Mouse (Mus musculus): ENCODE data around the gene Dpp6. TPM values are rescaled to one million over a fixed set of nuclear protein-coding genes. Genes with fewer than 3 reads are reported as not detected.
"Not testable (repeated sequence)": the region's sequence is repeated elsewhere in the genome, so short reads cannot be mapped to it uniquely, and the experiment has no call there.

Gene Dpp6
- polyA plus RNA-seq, 1 experiment from 2014 or later: 3.7 TPM

- Histone ChIP-seq H3K4me3 (no peak overlapping the region), H3K4me2 (replicated peaks) (no peak overlapping the region), H3K9ac (no peak overlapping the region), H3K9me3 (no peaks in the 10 kb centered on the region), H3K27me3 (no peaks in the 10 kb centered on the region), H3K36me3 (no peaks in the 10 kb centered on the region), H3K4me1 (no peaks in the 10 kb centered on the region), H3K27ac (no peak overlapping the region)
- 0 out of 2 replicates have a peak, but pooled peaks have one; percentile 41 for ATAC-seq (ENCODE audit: insufficient number of reproducible peaks, insufficient read depth, low FRiP score, low TSS enrichment)
- 18% methylated on average over 1 of the region's 1 CpGs for WGBS
Measured at GRCm38 (mm10) chr5:27486138-27486537, 669.1 kb downstream of the Dpp6 start.

DNA sequence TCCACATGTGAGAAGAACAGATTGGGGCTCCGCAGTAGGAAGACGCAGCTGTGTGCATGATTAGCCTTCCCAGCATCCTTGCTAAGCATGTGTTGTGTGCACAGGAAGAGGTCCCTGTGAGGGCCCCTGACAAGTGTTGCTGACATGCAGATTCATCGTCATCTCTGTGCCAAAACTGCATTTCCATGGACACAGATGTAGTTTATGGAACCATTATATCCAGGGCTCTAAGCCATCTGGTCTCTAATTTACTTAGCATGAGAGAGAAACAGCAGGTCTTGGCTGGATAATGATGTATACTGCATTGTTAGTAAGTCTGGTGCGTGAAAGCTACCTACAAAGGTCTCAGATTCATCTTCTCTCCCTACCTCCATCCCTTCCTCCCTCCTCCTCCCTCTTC lies 673.9 kb downstream of the Dpp6 start:
- 78% methylated on average over 4 of the region's 4 CpGs for WGBS
- Histone ChIP-seq H3K27me3 (no peaks in the 10 kb centered on the region), H3K27ac (no peak overlapping the region), H3K9me3 (no peaks in the 10 kb centered on the region), H3K4me3 (no peak overlapping the region), H3K4me1 (no peaks in the 10 kb centered on the region), H3K9ac (no peak overlapping the region), H3K4me2 (replicated peaks) (no peak overlapping the region), H3K36me3 (no peaks in the 10 kb centered on the region)
- ATAC-seq (ENCODE audit: insufficient number of reproducible peaks, insufficient read depth, low FRiP score, low TSS enrichment): no peak

- not testable (repeated sequence) for H3K9ac ChIP-seq; H3K27me3 ChIP-seq; H3K36me3 ChIP-seq; H3K4me1 ChIP-seq; H3K27ac ChIP-seq; H3K9me3 ChIP-seq; H3K4me3 ChIP-seq; H3K4me2 ChIP-seq (replicated peaks); ATAC-seq (ENCODE audit: insufficient number of reproducible peaks, insufficient read depth, low FRiP score, low TSS enrichment)
- WGBS: 73% methylated on average over 1 of the region's 1 CpGs
Measured at GRCm38 (mm10) chr5:27501338-27501737, 684.3 kb downstream of the Dpp6 start, which contains the start of gene Speer4b. Gene Speer4b, minus strand, starts transcription at chr5:27501438.

- Histone ChIP-seq H3K36me3 (no peaks in the 10 kb centered on the region), H3K27ac (no peak overlapping the region), H3K4me2 (replicated peaks) (no peak overlapping the region), H3K4me3 (no peak overlapping the region), H3K27me3 (no peaks in the 10 kb centered on the region), H3K4me1 (no peaks in the 10 kb centered on the region), H3K9me3 (no peaks in the 10 kb centered on the region), H3K9ac (no peak overlapping the region)
- no peak for ATAC-seq (ENCODE audit: insufficient number of reproducible peaks, insufficient read depth, low FRiP score, low TSS enrichment)
Measured at GRCm38 (mm10) chr5:27518716-27519115, 701.7 kb downstream of the Dpp6 start.

- H3K4me3 ChIP-seq: no peak overlapping the region
- H3K9ac ChIP-seq: no peak overlapping the region
- no peaks in the 10 kb centered on the region for H3K27me3 ChIP-seq
- H3K4me1 ChIP-seq: no peaks in the 10 kb centered on the region
- no peak overlapping the region for H3K27ac ChIP-seq
- H3K36me3 ChIP-seq: no peaks in the 10 kb centered on the region
- 83% methylated on average over 1 of the region's 1 CpGs for WGBS
- ATAC-seq (ENCODE audit: insufficient number of reproducible peaks, insufficient read depth, low FRiP score, low TSS enrichment): no peak
- no peak overlapping the region for H3K4me2 ChIP-seq (replicated peaks)
- H3K9me3 ChIP-seq: 0 out of 2 replicates have a peak, but pooled peaks cover 3% of the 10 kb centered on the region
Measured at GRCm38 (mm10) chr5:27526906-27527305, 709.9 kb downstream of the Dpp6 start.

DNA sequence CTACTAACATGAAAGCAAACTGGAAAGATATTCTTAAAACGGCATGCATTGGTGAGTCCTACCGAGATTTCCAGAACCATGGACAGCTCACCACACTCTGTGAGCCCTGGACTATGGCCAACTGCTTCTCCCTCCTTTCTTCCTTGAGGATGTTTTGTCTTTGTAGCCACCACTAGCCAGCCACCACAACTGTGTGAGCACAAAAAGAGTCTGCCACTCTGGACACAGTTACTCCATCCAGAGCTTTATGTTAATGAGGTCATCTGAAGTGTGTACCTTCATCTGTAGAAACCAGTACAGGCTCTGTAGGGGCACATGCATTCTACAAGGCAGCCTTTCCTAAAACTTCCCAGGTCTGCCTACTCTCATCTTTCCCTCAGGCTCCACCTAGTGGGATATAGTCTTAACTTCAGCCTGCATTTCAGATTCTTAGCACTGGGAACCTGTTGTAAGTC lies 727.8 kb downstream of the Dpp6 start:
- Histone ChIP-seq H3K27ac (no peak overlapping the region), H3K4me1 (no peaks in the 10 kb centered on the region), H3K9me3 (no peaks in the 10 kb centered on the region), H3K36me3 (no peaks in the 10 kb centered on the region), H3K4me3 (no peak overlapping the region), H3K4me2 (replicated peaks) (no peak overlapping the region), H3K27me3 (no peaks in the 10 kb centered on the region), H3K9ac (no peak overlapping the region)
- 15% methylated on average over 2 of the region's 2 CpGs for WGBS
- ATAC-seq (ENCODE audit: insufficient number of reproducible peaks, insufficient read depth, low FRiP score, low TSS enrichment): no peak

DNA sequence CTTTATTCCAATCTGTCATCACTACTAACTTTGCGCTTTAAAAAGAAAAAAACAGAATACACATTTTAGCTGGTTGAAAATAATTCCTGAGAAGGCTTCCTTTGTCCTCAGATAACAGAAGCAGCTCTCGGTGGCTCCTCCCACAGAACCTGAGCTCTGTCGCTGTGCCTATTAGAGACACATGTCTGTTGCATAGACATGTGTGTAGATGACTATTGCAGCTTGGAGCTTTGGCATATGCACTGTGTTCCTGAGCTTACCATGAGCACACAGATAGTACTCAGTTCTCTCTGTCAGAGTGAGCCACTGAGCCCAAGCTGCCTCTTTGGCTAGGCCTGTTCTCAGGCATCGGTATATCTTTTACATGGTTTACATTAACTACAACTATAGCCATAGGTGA lies 732.3 kb downstream of the Dpp6 start:
- no peaks in the 10 kb centered on the region for H3K36me3 ChIP-seq
- no peak for ATAC-seq (ENCODE audit: insufficient number of reproducible peaks, insufficient read depth, low FRiP score, low TSS enrichment)
- WGBS: 85% methylated on average over 4 of the region's 4 CpGs

GRCm38 (mm10) chr5:27565700-27566099 lies 748.7 kb downstream of the Dpp6 start:
- Histone ChIP-seq H3K4me1 (no peaks in the 10 kb centered on the region), H3K4me2 (replicated peaks) (no peak overlapping the region), H3K27me3 (no peaks in the 10 kb centered on the region), H3K36me3 (no peaks in the 10 kb centered on the region), H3K27ac (no peak overlapping the region), H3K9ac (no peak overlapping the region), H3K9me3 (no peaks in the 10 kb centered on the region), H3K4me3 (no peak overlapping the region)
- 55% methylated on average over 7 of the region's 7 CpGs for WGBS
- no peak for ATAC-seq (ENCODE audit: insufficient number of reproducible peaks, insufficient read depth, low FRiP score, low TSS enrichment)

More for the DNA sequence above, 732.3 kb downstream of the Dpp6 start:
- H3K4me2 ChIP-seq (replicated peaks): no peak overlapping the region
- no peaks in the 10 kb centered on the region for H3K9me3 ChIP-seq
- no peaks in the 10 kb centered on the region for H3K27me3 ChIP-seq
- no peak overlapping the region for H3K4me3 ChIP-seq
- no peak overlapping the region for H3K9ac ChIP-seq
- H3K4me1 ChIP-seq: no peaks in the 10 kb centered on the region
- no peak overlapping the region for H3K27ac ChIP-seq

DNA sequence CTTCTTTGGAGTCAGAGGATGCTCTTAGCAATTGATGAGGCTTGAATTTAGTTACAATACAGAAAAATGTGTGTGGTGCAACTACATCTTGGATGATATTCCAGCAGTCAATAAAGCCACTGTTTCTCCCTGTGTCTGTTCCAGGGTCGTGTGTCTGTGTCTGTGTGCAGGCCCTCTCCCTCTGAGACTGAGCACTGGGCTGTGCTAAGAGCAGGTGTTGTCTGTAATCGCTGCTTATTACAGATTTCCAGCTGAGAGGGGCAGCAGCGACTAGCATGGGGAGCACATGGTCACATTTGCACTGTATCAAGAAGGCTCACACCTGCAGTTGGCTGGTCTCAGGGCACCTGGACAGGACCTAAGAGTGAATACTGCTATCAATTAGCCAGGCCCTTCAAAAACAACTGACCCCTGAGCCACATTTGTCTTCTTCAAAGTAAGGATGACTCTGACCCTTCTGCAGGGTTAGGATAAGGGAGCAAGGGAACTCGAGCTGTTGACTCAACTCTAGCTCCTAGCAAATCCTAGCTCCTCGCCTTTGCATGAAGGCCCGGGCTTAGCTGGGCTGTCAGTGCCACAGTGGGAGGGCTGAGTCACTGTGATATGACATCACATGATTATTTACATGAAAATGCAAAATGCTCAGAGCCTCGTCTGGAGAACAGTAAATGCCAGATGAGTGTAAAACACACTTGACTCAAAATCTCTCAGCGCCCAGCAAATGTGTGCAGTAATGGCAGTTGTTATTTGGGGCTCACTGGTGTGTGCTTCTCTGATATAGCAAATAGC lies 771.2 kb downstream of the Dpp6 start:
- Histone ChIP-seq H3K4me3 (no peak overlapping the region), H3K4me1 (no peaks in the 10 kb centered on the region), H3K36me3 (no peaks in the 10 kb centered on the region), H3K9ac (no peak overlapping the region), H3K27ac (no peak overlapping the region), H3K4me2 (replicated peaks) (no peak overlapping the region), H3K9me3 (no peaks in the 10 kb centered on the region), H3K27me3 (no peaks in the 10 kb centered on the region)
- WGBS: 58% methylated on average over 8 of the region's 8 CpGs
- ATAC-seq (ENCODE audit: insufficient number of reproducible peaks, insufficient read depth, low FRiP score, low TSS enrichment): no peak

GRCm38 (mm10) chr5:27604132-27604531 lies 787.1 kb downstream of the Dpp6 start:
- H3K9ac ChIP-seq: no peak overlapping the region
- 91% methylated on average over 1 of the region's 1 CpGs for WGBS
- no peak for ATAC-seq (ENCODE audit: insufficient number of reproducible peaks, insufficient read depth, low FRiP score, low TSS enrichment)

GRCm38 (mm10) chr5:27615769-27616168 lies 798.8 kb downstream of the Dpp6 start:
- no peak for ATAC-seq (ENCODE audit: insufficient number of reproducible peaks, insufficient read depth, low FRiP score, low TSS enrichment)
- Histone ChIP-seq H3K36me3 (no peaks in the 10 kb centered on the region), H3K27me3 (no peaks in the 10 kb centered on the region), H3K9ac (no peak overlapping the region), H3K4me2 (replicated peaks) (no peak overlapping the region), H3K4me1 (no peaks in the 10 kb centered on the region), H3K27ac (no peak overlapping the region), H3K4me3 (no peak overlapping the region), H3K9me3 (no peaks in the 10 kb centered on the region)
- 34% methylated on average over 7 of the region's 7 CpGs for WGBS

More at GRCm38 (mm10) chr5:27604132-27604531, 787.1 kb downstream of the Dpp6 start:
- Histone ChIP-seq H3K4me2 (replicated peaks) (no peak overlapping the region), H3K36me3 (no peaks in the 10 kb centered on the region), H3K4me1 (no peaks in the 10 kb centered on the region), H3K9me3 (no peaks in the 10 kb centered on the region), H3K4me3 (no peak overlapping the region), H3K27me3 (no peaks in the 10 kb centered on the region), H3K27ac (no peak overlapping the region)

DNA sequence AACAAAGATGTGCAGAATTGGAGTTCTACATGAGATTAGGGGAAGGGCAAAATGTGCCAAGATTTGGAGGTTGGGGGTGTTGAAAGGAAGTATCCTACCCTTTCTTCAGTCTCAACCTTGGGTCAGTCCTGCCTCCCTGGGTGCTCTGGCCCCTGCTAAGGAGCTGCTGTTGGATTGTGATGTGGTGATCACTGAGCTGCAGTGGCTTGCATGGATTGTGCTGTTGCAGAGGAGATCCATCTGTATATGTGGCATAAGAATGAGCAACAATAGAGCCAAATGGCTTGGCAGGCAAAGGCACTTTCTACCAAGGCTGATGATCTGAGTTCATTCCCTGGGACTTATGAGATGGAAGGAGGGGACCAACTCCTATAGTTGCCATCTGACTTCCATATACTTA lies 804.8 kb downstream of the Dpp6 start:
- no peaks in the 10 kb centered on the region for H3K9me3 ChIP-seq
- no peaks in the 10 kb centered on the region for H3K4me1 ChIP-seq
- H3K27me3 ChIP-seq: no peaks in the 10 kb centered on the region
- no peak overlapping the region for H3K4me3 ChIP-seq
- H3K27ac ChIP-seq: no peak overlapping the region
- no peak overlapping the region for H3K4me2 ChIP-seq (replicated peaks)
- ATAC-seq (ENCODE audit: insufficient number of reproducible peaks, insufficient read depth, low FRiP score, low TSS enrichment): no peak
- H3K9ac ChIP-seq: no peak overlapping the region
- H3K36me3 ChIP-seq: no peaks in the 10 kb centered on the region

Measured in embryonic facial prominence, embryonic 12.5 days (tissue).